Mouse (Mus musculus): ENCODE measurements around the gene Eif2s2. TPM values are rescaled to one million over a fixed set of nuclear protein-coding genes. Genes with fewer than 3 reads are reported as not detected.
A peak's percentile ranks its signal among the peaks of the same experiment; 100 is the strongest.
"Not testable (repeated sequence)": the region's sequence is repeated elsewhere in the genome, so short reads cannot be mapped to it uniquely, and the experiment has no call there.

Eif2s2 gene
- polyA plus RNA-seq, 1 experiment from 2014 or later, result 93.9 TPM

- Histone ChIP-seq H3K4me2 (replicated peaks) (no peak overlapping the region), H3K27me3 (no peaks in the 10 kb centered on the region), H3K4me1 (no peaks in the 10 kb centered on the region), H3K9me3 (no peaks in the 10 kb centered on the region), H3K4me3 (no peak overlapping the region), H3K9ac (replicated peaks) (no peak overlapping the region), H3K27ac (replicated peaks) (no peak overlapping the region), H3K36me3 (no peaks in the 10 kb centered on the region)
- no peak for ATAC-seq (ENCODE audit: low FRiP score, low read depth)
- 88% methylated on average over 13 of the region's 13 CpGs for WGBS
Measured at GRCm38 (mm10) chr2:154917866-154918641, 25.3 kb upstream of the Eif2s2 start.

GRCm38 (mm10) chr2:154916547-154916946 is 23.8 kb upstream of the Eif2s2 start:
- Histone ChIP-seq H3K4me1 (no peaks in the 10 kb centered on the region), H3K4me2 (replicated peaks) (no peak overlapping the region), H3K36me3 (no peaks in the 10 kb centered on the region), H3K4me3 (no peak overlapping the region), H3K9ac (replicated peaks) (no peak overlapping the region), H3K27me3 (no peaks in the 10 kb centered on the region), H3K27ac (replicated peaks) (no peak overlapping the region), H3K9me3 (no peaks in the 10 kb centered on the region)
- no peak for ATAC-seq (ENCODE audit: low FRiP score, low read depth)
- WGBS, result 17% methylated on average over 2 of the region's 2 CpGs

GRCm38 (mm10) chr2:154915922-154916541 is 23.3 kb upstream of the Eif2s2 start:
- Histone ChIP-seq H3K27me3 (no peaks in the 10 kb centered on the region), H3K4me1 (no peaks in the 10 kb centered on the region), H3K4me2 (replicated peaks) (no peak overlapping the region), H3K27ac (replicated peaks) (no peak overlapping the region), H3K9ac (replicated peaks) (no peak overlapping the region), H3K36me3 (no peaks in the 10 kb centered on the region), H3K9me3 (no peaks in the 10 kb centered on the region), H3K4me3 (no peak overlapping the region)
- WGBS, result 78% methylated on average over 12 of the region's 12 CpGs
- no peak for ATAC-seq (ENCODE audit: low FRiP score, low read depth)

GRCm38 (mm10) chr2:154909789-154910188 is 17.1 kb upstream of the Eif2s2 start:
- WGBS, result 79% methylated on average over 6 of the region's 6 CpGs
- Histone ChIP-seq H3K9me3 (no peaks in the 10 kb centered on the region), H3K4me2 (replicated peaks) (no peak overlapping the region), H3K4me3 (no peak overlapping the region), H3K36me3 (no peaks in the 10 kb centered on the region), H3K27ac (replicated peaks) (no peak overlapping the region), H3K27me3 (no peaks in the 10 kb centered on the region), H3K9ac (replicated peaks) (no peak overlapping the region), H3K4me1 (no peaks in the 10 kb centered on the region)
- ATAC-seq (ENCODE audit: low FRiP score, low read depth), result no peak

- not testable (repeated sequence) for H3K4me3 ChIP-seq; H3K4me1 ChIP-seq; H3K9ac ChIP-seq (replicated peaks); H3K4me2 ChIP-seq (replicated peaks); H3K9me3 ChIP-seq; H3K27me3 ChIP-seq; ATAC-seq (ENCODE audit: low FRiP score, low read depth); H3K36me3 ChIP-seq; H3K27ac ChIP-seq (replicated peaks)
- 38% methylated on average over 2 of the region's 2 CpGs for WGBS
Measured at GRCm38 (mm10) chr2:154908223-154908622, 15.5 kb upstream of the Eif2s2 start.

GRCm38 (mm10) chr2:154905796-154906195 is 13.1 kb upstream of the Eif2s2 start:
- H3K27me3 ChIP-seq, result no peaks in the 10 kb centered on the region
- no peaks in the 10 kb centered on the region for H3K9me3 ChIP-seq
- WGBS, result 63% methylated on average over 2 of the region's 2 CpGs
- no peak for ATAC-seq (ENCODE audit: low FRiP score, low read depth)
- no peaks in the 10 kb centered on the region for H3K36me3 ChIP-seq
- no peak overlapping the region for H3K4me3 ChIP-seq
- H3K27ac ChIP-seq (replicated peaks), result no peak overlapping the region
- H3K4me2 ChIP-seq (replicated peaks), result no peak overlapping the region
- H3K9ac ChIP-seq (replicated peaks), result no peak overlapping the region
- H3K4me1 ChIP-seq, result no peaks in the 10 kb centered on the region

GRCm38 (mm10) chr2:154902111-154902510 is 9.4 kb upstream of the Eif2s2 start:
- Histone ChIP-seq H3K9ac (replicated peaks) (no peak overlapping the region), H3K36me3 (no peaks in the 10 kb centered on the region), H3K9me3 (no peaks in the 10 kb centered on the region), H3K4me3 (no peak overlapping the region), H3K27ac (replicated peaks) (no peak overlapping the region), H3K4me2 (replicated peaks) (no peak overlapping the region), H3K27me3 (no peaks in the 10 kb centered on the region), H3K4me1 (no peaks in the 10 kb centered on the region)
- WGBS, result 92% methylated on average over 3 of the region's 3 CpGs
- ATAC-seq (ENCODE audit: low FRiP score, low read depth), result no peak

- not testable (repeated sequence) for H3K9ac ChIP-seq (replicated peaks); H3K4me1 ChIP-seq; H3K27me3 ChIP-seq; ATAC-seq (ENCODE audit: low FRiP score, low read depth); H3K27ac ChIP-seq (replicated peaks); H3K4me3 ChIP-seq; H3K4me2 ChIP-seq (replicated peaks); H3K36me3 ChIP-seq; H3K9me3 ChIP-seq
- 87% methylated on average over 4 of the region's 4 CpGs for WGBS
Measured at GRCm38 (mm10) chr2:154899412-154899811, 6.7 kb upstream of the Eif2s2 start.

- 91% methylated on average over 8 of the region's 8 CpGs for WGBS
- H3K9me3 ChIP-seq; H3K27me3 ChIP-seq; H3K4me3 ChIP-seq; H3K27ac ChIP-seq (replicated peaks); ATAC-seq (ENCODE audit: low FRiP score, low read depth); H3K9ac ChIP-seq (replicated peaks); H3K4me1 ChIP-seq; H3K4me2 ChIP-seq (replicated peaks); H3K36me3 ChIP-seq: not testable (repeated sequence)
Measured at GRCm38 (mm10) chr2:154899004-154899403, 6.3 kb upstream of the Eif2s2 start.

- ATAC-seq (ENCODE audit: low FRiP score, low read depth), result no peak
- Histone ChIP-seq H3K4me2 (replicated peaks) (peak overlapping the region; percentile 77; the same call in 1 of the 2 replicates), H3K36me3 (no peaks in the 10 kb centered on the region), H3K9me3 (no peaks in the 10 kb centered on the region), H3K4me1 (peaks cover 15% of the 10 kb centered on the region), H3K4me3 (peak overlapping the region; percentile 84; the same call in 1 of the 2 replicates), H3K9ac (replicated peaks) (no peak overlapping the region), H3K27ac (replicated peaks) (no peak overlapping the region), H3K27me3 (0 out of 2 replicates have a peak, but pooled peaks cover 3% of the 10 kb centered on the region)
- 65% methylated on average over 4 of the region's 4 CpGs for WGBS
Measured at GRCm38 (mm10) chr2:154893548-154893947, 813 bp upstream of the Eif2s2 start.

GRCm38 (mm10) chr2:154893045-154893385 is 280 bp upstream of the Eif2s2 start:
- H3K27ac ChIP-seq (replicated peaks), result no peak overlapping the region
- WGBS, result 11% methylated on average over 12 of the region's 12 CpGs
- H3K4me1 ChIP-seq, result peaks cover 15% of the 10 kb centered on the region
- no peak for ATAC-seq (ENCODE audit: low FRiP score, low read depth)
- H3K4me2 ChIP-seq (replicated peaks), result peak overlapping the region; percentile 77
- H3K9me3 ChIP-seq, result no peaks in the 10 kb centered on the region
- H3K4me3 ChIP-seq, result peak overlapping the region; percentile 84
- 0 out of 2 replicates have a peak, but pooled peaks cover 3% of the 10 kb centered on the region for H3K27me3 ChIP-seq
- peaks cover under 1% of the 10 kb centered on the region; the same call in 1 of the 2 replicates for H3K36me3 ChIP-seq
- peak overlapping the region; percentile 41; the same call in 1 of the 2 replicates for H3K9ac ChIP-seq (replicated peaks)

- Histone ChIP-seq H3K4me3 (peak overlapping the region; percentile 84), H3K4me1 (peaks cover 15% of the 10 kb centered on the region), H3K27ac (replicated peaks) (no peak overlapping the region), H3K9me3 (no peaks in the 10 kb centered on the region), H3K27me3 (0 out of 2 replicates have a peak, but pooled peaks cover 3% of the 10 kb centered on the region), H3K36me3 (peaks cover 12% of the 10 kb centered on the region), H3K4me2 (replicated peaks) (peak overlapping the region; percentile 77), H3K9ac (replicated peaks) (peak overlapping the region; percentile 91)
- ATAC-seq (ENCODE audit: low FRiP score, low read depth), result no peak
- 22% methylated on average over 2 of the region's 2 CpGs for WGBS
Measured at GRCm38 (mm10) chr2:154891585-154891984, 1.1 kb downstream of the Eif2s2 start.
